Mouse (Mus musculus): ENCODE data around the gene Zscan4-ps2. TPM values are rescaled to one million over a fixed set of nuclear protein-coding genes. Genes with fewer than 3 reads are reported as not detected.
"Not testable (repeated sequence)": the region's sequence is repeated elsewhere in the genome, so short reads cannot be mapped to it uniquely, and the experiment has no call there.

Zscan4-ps2 gene
- polyA plus RNA-seq (2015; fragmentation: Nextera tagmentation; extraction: Ambion mirVana), result not detected in 2 replicates

DNA sequence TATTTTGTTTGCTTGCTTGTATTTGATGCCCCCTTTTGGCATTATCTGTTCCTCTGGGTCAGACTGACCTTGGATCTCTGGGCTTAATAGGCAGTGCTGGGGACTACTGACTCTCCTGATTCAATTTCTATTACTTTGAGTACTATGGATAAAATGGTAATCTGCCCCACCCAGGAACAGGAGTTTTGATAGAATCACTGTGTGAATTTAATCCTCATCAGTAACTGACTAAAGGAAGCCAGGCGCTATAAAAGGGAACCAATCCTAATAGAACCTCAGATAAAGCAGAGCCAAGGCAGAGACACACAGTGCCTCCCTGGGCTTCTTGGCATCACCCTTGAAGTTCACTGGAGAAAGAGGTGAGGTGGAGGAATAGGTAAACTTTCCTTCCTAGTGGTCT lies at the start of gene Zscan4-ps2:
Gene Zscan4-ps2 (plus strand): TSS at position 301 of the 400 bp plus-strand sequence.
- H3K9me3 ChIP-seq (replicated peaks); H3K4me1 ChIP-seq; H3K4me2 ChIP-seq; ATAC-seq (replicated peaks; ENCODE audit: low FRiP score); H3K36me3 ChIP-seq; H3K27ac ChIP-seq; H3K9ac ChIP-seq; H3K4me3 ChIP-seq (replicated peaks); H3K27me3 ChIP-seq: not testable (repeated sequence)
- WGBS, result 86% methylated on average over 1 of the region's 1 CpGs

Other genes starting within 250 kb of the Zscan4-ps2 start
- gene Zscan4e, start 203.6 kb upstream of the Zscan4-ps2 start, polyA plus RNA-seq (2015; fragmentation: Nextera tagmentation; extraction: Ambion mirVana), result not detected in 2 replicates
- not detected in 2 replicates for gene Zscan4f, start 116.4 kb upstream of the Zscan4-ps2 start, polyA plus RNA-seq (2015; fragmentation: Nextera tagmentation; extraction: Ambion mirVana)
- not detected in 2 replicates for gene Zscan4-ps3, start 95.0 kb downstream of the Zscan4-ps2 start, polyA plus RNA-seq (2015; fragmentation: Nextera tagmentation; extraction: Ambion mirVana)
- gene Vmn1r72, start 165.8 kb downstream of the Zscan4-ps2 start, polyA plus RNA-seq (2015; fragmentation: Nextera tagmentation; extraction: Ambion mirVana), result not detected in 2 replicates
- gene Vmn1r73, start 216.0 kb downstream of the Zscan4-ps2 start, polyA plus RNA-seq (2015; fragmentation: Nextera tagmentation; extraction: Ambion mirVana), result not detected in 2 replicates